Mouse (Mus musculus) kidney, adult 18-20 months (tissue): Measurements from ENCODE around the gene Ube2d1.

Experiments used
- DNase-seq: peaks from one replicate; pipeline ENCODE4 v3.0.0; 2021

Gene Ube2d1

GRCm38 (mm10) chr10:71284131-71284510, 941 bp downstream of the Ube2d1 start:
- DNase-seq: no peak

GRCm38 (mm10) chr10:71273008-71273739, 11.9 kb downstream of the Ube2d1 start:
- DNase-seq: no peak

- DNase-seq: no peak
Measured at GRCm38 (mm10) chr10:71267973-71268372, 17.1 kb downstream of the Ube2d1 start.

- DNase-seq: no peak
Measured at GRCm38 (mm10) chr10:71267511-71267910, 17.6 kb downstream of the Ube2d1 start.

GRCm38 (mm10) chr10:71265067-71265466, 20.0 kb downstream of the Ube2d1 start:
- DNase-seq: no peak

- DNase-seq: no peak
Measured at GRCm38 (mm10) chr10:71261637-71262036, 23.4 kb downstream of the Ube2d1 start.

GRCm38 (mm10) chr10:71258943-71259342, 26.1 kb downstream of the Ube2d1 start:
- no peak for DNase-seq

GRCm38 (mm10) chr10:71258516-71258915, 26.5 kb downstream of the Ube2d1 start:
- DNase-seq: no peak

GRCm38 (mm10) chr10:71253147-71253546, 31.9 kb downstream of the Ube2d1 start:
- DNase-seq: no peak

GRCm38 (mm10) chr10:71252421-71252820, 32.6 kb downstream of the Ube2d1 start:
- no peak for DNase-seq

- DNase-seq: no peak
Measured at GRCm38 (mm10) chr10:71251846-71252245, 33.2 kb downstream of the Ube2d1 start.

GRCm38 (mm10) chr10:71251256-71251655, 33.8 kb downstream of the Ube2d1 start:
- no peak for DNase-seq

- DNase-seq: no peak
Measured at GRCm38 (mm10) chr10:71250472-71250871, 34.6 kb downstream of the Ube2d1 start.

GRCm38 (mm10) chr10:71249086-71249880, 35.8 kb downstream of the Ube2d1 start:
- DNase-seq: no peak

- DNase-seq: no peak
Measured at GRCm38 (mm10) chr10:71246956-71247355, 38.1 kb downstream of the Ube2d1 start.

- DNase-seq: no peak
Measured at GRCm38 (mm10) chr10:71239479-71240120, 45.5 kb downstream of the Ube2d1 start.

- DNase-seq: no peak
Measured at GRCm38 (mm10) chr10:71238240-71238554, 46.9 kb downstream of the Ube2d1 start, which contains the start of gene Tfam. Gene Tfam (minus strand): TSS chr10:71238280.

GRCm38 (mm10) chr10:71237516-71238239, 47.4 kb downstream of the Ube2d1 start:
- DNase-seq: peak; percentile 96

- DNase-seq: no peak
Measured at GRCm38 (mm10) chr10:71234071-71234470, 51.0 kb downstream of the Ube2d1 start.

GRCm38 (mm10) chr10:71225894-71226293, 59.2 kb downstream of the Ube2d1 start:
- peak; percentile 85 for DNase-seq

GRCm38 (mm10) chr10:71223101-71223500, 62.0 kb downstream of the Ube2d1 start:
- no peak for DNase-seq

GRCm38 (mm10) chr10:71222639-71223038, 62.4 kb downstream of the Ube2d1 start:
- DNase-seq: no peak
